Mouse (Mus musculus) thymus, adult 2 months (tissue): ENCODE results near the gene Tmem132c.

Experiments
- CTCF ChIP-seq: fragments of 200-500 bp; IDR thresholded peaks from 2 replicates; pipeline ENCODE4 v1.5.1; 2012; ENCODE audit warnings: mild to moderate bottlenecking, control low read depth, low read length, moderate library complexity, borderline replicate concordance; ENCODE audit not compliant: control insufficient read depth, poor library complexity, insufficient read depth; ENCODE audit errors: extremely low read depth
- POLR2A ChIP-seq: fragments of 200-500 bp; IDR thresholded peaks from 2 replicates; pipeline ENCODE4 v1.6.1; 2012; ENCODE audit warnings: mild to moderate bottlenecking, low read length, control low read depth, moderate library complexity; ENCODE audit not compliant: control insufficient read depth, poor library complexity, insufficient read depth; ENCODE audit errors: extremely low read depth

DNA sequence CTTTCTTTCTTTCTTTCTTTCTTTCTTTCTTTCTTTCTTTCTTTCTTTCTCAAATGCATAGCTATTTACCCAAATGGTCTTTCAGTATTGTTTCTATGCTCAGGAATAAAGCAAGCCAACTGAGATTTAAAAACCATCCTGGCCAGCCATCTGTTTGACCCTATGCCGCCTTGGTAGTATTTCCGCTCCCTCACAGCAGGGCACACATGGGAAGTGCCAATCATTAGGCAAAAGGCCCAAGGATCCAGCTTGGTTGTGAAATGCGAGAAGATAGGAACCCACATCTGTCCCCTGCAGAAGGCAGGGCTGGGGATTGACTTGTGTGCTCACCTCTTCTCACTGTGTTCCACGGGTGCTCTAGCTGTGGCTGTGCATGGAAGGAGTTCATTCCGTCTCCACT is 64.1 kb downstream of the Tmem132c start:
- TF ChIP-seq CTCF, result no peak
- TF ChIP-seq POLR2A, result no peak
